Mouse (Mus musculus) embryonic facial prominence, embryonic 12.5 days (tissue): Measurements from ENCODE around the gene Arglu1. TPM values are rescaled to one million over a fixed set of nuclear protein-coding genes. Genes with fewer than 3 reads are reported as not detected.

Experiments used
- ATAC-seq: fragments of 200-750 bp; cut with Nextera tagmentation; 2 replicates; pipeline ENCODE4 v1.8.0; 2017; ENCODE audit not compliant: insufficient number of reproducible peaks, insufficient read depth, low FRiP score, low TSS enrichment
- H3K27ac ChIP-seq: fragments of 300-500 bp; sonication (generic); 2 replicates; pipeline ENCODE4 v1.5.1; 2016; ENCODE audit warnings: mild to moderate bottlenecking
- H3K27me3 ChIP-seq: fragments of 300-500 bp; sonication (generic); 2 replicates; pipeline ENCODE4 v1.6.1; 2016; ENCODE audit warnings: mild to moderate bottlenecking, moderate library complexity
- H3K36me3 ChIP-seq: fragments of 300-500 bp; sonication (generic); 2 replicates; pipeline ENCODE4 v1.6.1; 2016; ENCODE audit warnings: mild to moderate bottlenecking
- H3K4me1 ChIP-seq: fragments of 300-500 bp; sonication (generic); 2 replicates; pipeline ENCODE4 v1.6.1; 2016
- H3K4me2 ChIP-seq: fragments of 300-500 bp; sonication (generic); replicated peaks from 2 replicates; pipeline ENCODE4 v1.6.1; 2016; ENCODE audit warnings: mild to moderate bottlenecking, moderate library complexity
- H3K4me3 ChIP-seq: fragments of 300-500 bp; sonication (generic); 2 replicates; pipeline ENCODE4 v1.5.1; 2016; ENCODE audit warnings: mild to moderate bottlenecking
- H3K9ac ChIP-seq: fragments of 300-500 bp; sonication (generic); 2 replicates; pipeline ENCODE4 v1.6.1; 2016; ENCODE audit warnings: mild to moderate bottlenecking, moderate library complexity
- H3K9me3 ChIP-seq: fragments of 300-500 bp; sonication (generic); 2 replicates; pipeline ENCODE4 v1.6.1; 2016; ENCODE audit warnings: mild to moderate bottlenecking, moderate library complexity
- WGBS: fragments of 180-500 bp; shearing (Covaris S2); methylation state at CpG from one replicate; pipeline ENCODE4 v1.1.7; 2016; 5-methylcytosine and 5-hydroxymethylcytosine counted together
- microRNA-seq: library from miRNA; unstranded; fragments of <30 nt; microRNA quantifications from one replicate; pipeline ENCODE4, GENCODE M21; 2017
- polyA plus RNA-seq: library from polyadenylated mRNA; unstranded; fragments of >200 nt; fragmentation: Nextera tagmentation; extraction: Ambion mirVana; gene quantifications from 2 replicates; pipeline ENCODE4 v1.2.1, GENCODE M21; 2016

Arglu1 gene
- polyA plus RNA-seq, 1 experiment from 2014 or later: 217 TPM

DNA sequence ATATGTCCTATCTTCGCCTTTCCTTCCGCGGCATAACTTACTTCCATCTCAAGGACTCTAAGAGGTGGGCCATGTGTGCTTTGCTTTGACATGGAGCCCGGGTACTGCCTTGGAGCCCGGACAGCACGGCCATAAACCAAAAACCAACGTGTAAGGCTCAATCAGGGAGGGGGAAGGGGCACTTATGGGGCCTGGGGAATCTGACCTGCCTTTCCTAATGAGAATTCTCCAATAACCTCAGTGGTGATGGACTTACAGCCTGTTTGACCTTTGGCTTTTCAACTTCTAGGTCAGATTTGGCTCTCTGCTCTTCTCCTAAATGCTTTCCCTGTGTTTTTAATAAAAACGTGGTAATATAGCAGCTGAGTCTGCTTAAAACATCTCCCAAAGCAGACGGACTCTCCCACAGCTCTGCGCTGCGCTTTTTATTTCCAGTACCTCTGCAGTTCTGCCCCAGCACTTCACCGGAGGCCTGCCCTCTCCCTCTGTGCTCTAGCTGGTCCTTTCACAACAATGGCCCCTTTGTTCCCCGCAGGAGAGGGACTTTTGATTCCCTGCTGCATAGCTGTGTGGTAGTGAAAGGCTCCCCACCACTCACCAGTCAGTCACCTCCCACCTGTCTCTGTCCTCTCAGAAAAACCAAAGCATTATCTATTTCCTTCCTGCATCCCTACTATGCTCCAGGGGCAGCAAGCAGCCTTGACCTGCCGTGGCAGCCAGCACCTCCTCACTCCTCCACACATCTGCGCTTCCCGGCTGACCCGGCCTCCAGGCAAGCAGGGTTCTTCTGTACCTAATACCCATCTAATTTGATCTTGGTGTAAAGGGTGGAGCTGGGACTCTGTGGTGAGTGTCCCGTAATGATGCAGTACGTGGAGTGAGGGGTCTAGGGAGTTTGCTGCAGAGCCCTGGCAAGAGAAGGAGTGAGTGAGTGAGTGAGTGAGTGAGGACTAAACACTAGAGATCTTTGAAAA lies 70.8 kb downstream of the Arglu1 start:
- Histone ChIP-seq H3K27me3 (no peaks in the 10 kb centered on the region), H3K9ac (no peak overlapping the region), H3K27ac (peak overlapping the region; percentile 30), H3K36me3 (peaks cover 30% of the 10 kb centered on the region), H3K4me2 (no peak overlapping the region), H3K9me3 (no peaks in the 10 kb centered on the region), H3K4me1 (peaks cover 26% of the 10 kb centered on the region), H3K4me3 (no peak overlapping the region)
- ATAC-seq: no peak; the same call in 1 of the 2 replicates
- 30% methylated on average over 19 of the region's 19 CpGs for WGBS

Small RNAs within 50 kb of the gene (microRNA-seq; reads per million reads assigned to microRNA genes)
- gene Mir7654: 12.2 reads per million, percentile 29 among the genes with 10 or more reads in this experiment

Other genes starting within 250 kb of the Arglu1 start
- gene Efnb2, start 29.3 kb downstream of the Arglu1 start, polyA plus RNA-seq: 49.4 and 51.6 TPM in 2 replicates